Mouse (Mus musculus): Measurements from ENCODE around the gene Actc1. TPM values are rescaled to one million over a fixed set of nuclear protein-coding genes. Genes with fewer than 3 reads are reported as not detected.

Actc1 gene
- polyA plus RNA-seq, 1 experiment from 2014 or later, result 1.3 TPM

GRCm38 (mm10) chr2:114011838-114012237 lies 41.5 kb downstream of the Actc1 start:
- no peak for ATAC-seq
- Histone ChIP-seq H3K9me3 (ENCODE audit: control insufficient read depth, low read length) (no peaks in the 10 kb centered on the region), H3K27me3 (replicated peaks; ENCODE audit: control insufficient read depth, insufficient read depth, low read length) (no peaks in the 10 kb centered on the region), H3K36me3 (ENCODE audit: control insufficient read depth, insufficient read depth, low read length) (no peaks in the 10 kb centered on the region), H3K9ac (ENCODE audit: low read depth, low read length) (no peak overlapping the region; the same call in 1 of the 2 replicates), H3K4me1 (ENCODE audit: control insufficient read depth, insufficient read depth, low read depth, low read length) (peaks cover 4% of the 10 kb centered on the region; the same call in 1 of the 2 replicates), H3K4me3 (ENCODE audit: low read length) (peak overlapping the region; percentile 53), H3K27ac (ENCODE audit: low read depth, low read length) (no peak overlapping the region), H3K4me2 (ENCODE audit: low read length) (peak overlapping the region; percentile 69)
- WGBS, result 66% methylated on average over 4 of the region's 4 CpGs

- no peak for ATAC-seq
- Histone ChIP-seq H3K36me3 (ENCODE audit: control insufficient read depth, insufficient read depth, low read length) (no peaks in the 10 kb centered on the region), H3K27ac (ENCODE audit: low read depth, low read length) (no peak overlapping the region), H3K4me2 (ENCODE audit: low read length) (no peak overlapping the region), H3K9me3 (ENCODE audit: control insufficient read depth, low read length) (no peaks in the 10 kb centered on the region), H3K27me3 (replicated peaks; ENCODE audit: control insufficient read depth, insufficient read depth, low read length) (no peaks in the 10 kb centered on the region), H3K4me3 (ENCODE audit: low read length) (no peak overlapping the region), H3K4me1 (ENCODE audit: control insufficient read depth, insufficient read depth, low read depth, low read length) (peaks cover 4% of the 10 kb centered on the region; the same call in 1 of the 2 replicates), H3K9ac (ENCODE audit: low read depth, low read length) (no peak overlapping the region)
- WGBS, result 92% methylated on average over 2 of the region's 2 CpGs
These were observed 45.0 kb downstream of the Actc1 start for GRCm38 (mm10) chr2:114008321-114008720.

- ATAC-seq, result no peak
These were observed 55.9 kb downstream of the Actc1 start for GRCm38 (mm10) chr2:113997484-113997883.

More at GRCm38 (mm10) chr2:113997484-113997883, 55.9 kb downstream of the Actc1 start:
- 49% methylated on average over 8 of the region's 8 CpGs for WGBS
- Histone ChIP-seq H3K9me3 (ENCODE audit: control insufficient read depth, low read length) (no peaks in the 10 kb centered on the region), H3K36me3 (ENCODE audit: control insufficient read depth, insufficient read depth, low read length) (no peaks in the 10 kb centered on the region), H3K27me3 (replicated peaks; ENCODE audit: control insufficient read depth, insufficient read depth, low read length) (no peaks in the 10 kb centered on the region), H3K4me2 (ENCODE audit: low read length) (no peak overlapping the region), H3K4me1 (ENCODE audit: control insufficient read depth, insufficient read depth, low read depth, low read length) (no peaks in the 10 kb centered on the region), H3K4me3 (ENCODE audit: low read length) (no peak overlapping the region), H3K27ac (ENCODE audit: low read depth, low read length) (no peak overlapping the region), H3K9ac (ENCODE audit: low read depth, low read length) (no peak overlapping the region)

Other genes starting within 250 kb of the Actc1 start
- 228 and 265 TPM in 2 replicates for gene Scg5, start 224.4 kb downstream of the Actc1 start, polyA plus RNA-seq (2015; fragmentation: Nextera tagmentation; extraction: Ambion mirVana)
- gene Arhgap11a, start 204.9 kb downstream of the Actc1 start, polyA plus RNA-seq (2015; fragmentation: Nextera tagmentation; extraction: Ambion mirVana), result 5.2 and 8.0 TPM in 2 replicates
- gene Gjd2, start 39.9 kb downstream of the Actc1 start, polyA plus RNA-seq (2015; fragmentation: Nextera tagmentation; extraction: Ambion mirVana), result 11.0 and 11.3 TPM in 2 replicates
- gene Aqr, start 133.5 kb upstream of the Actc1 start, polyA plus RNA-seq (2015; fragmentation: Nextera tagmentation; extraction: Ambion mirVana), result 29.7 and 33.8 TPM in 2 replicates
- 4.9 and 5.5 TPM in 2 replicates for gene Zfp770, start 147.9 kb upstream of the Actc1 start, polyA plus RNA-seq (2015; fragmentation: Nextera tagmentation; extraction: Ambion mirVana)

All from hindbrain, embryonic 16.5 days (tissue).